In the genomic region with DNA sequence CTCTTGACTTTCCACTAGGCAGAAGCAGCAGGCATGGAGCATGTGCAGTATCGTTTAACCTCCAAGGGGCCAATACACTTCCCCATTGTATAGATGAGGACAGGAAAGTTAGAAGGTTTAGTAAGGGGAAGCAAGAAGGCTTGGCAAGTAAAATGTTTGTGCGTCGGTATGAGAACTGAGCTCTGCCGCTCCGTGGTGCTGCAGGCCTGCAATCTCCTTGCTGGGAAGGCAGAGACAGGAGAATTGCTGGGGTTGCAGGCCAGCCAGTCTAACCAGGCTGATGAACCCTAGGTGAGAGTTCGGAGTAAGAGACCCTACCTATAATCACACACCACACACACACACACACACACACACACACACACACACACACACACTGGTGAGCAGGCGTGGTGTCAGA, we compare ENCODE assay signal across 16 mouse cellular contexts.
DNase-seq lines count a peak whose midpoint lies in the region; ATAC-seq lines count a peak whose summit lies in the region.
"Had no signal": no experiment of that assay in that cellular context is flagged by ENCODE, and none has a peak within 500 bp of the region (broad histone marks: within the 10 kb centered on the region; RNA-seq: fewer than 3 reads in every experiment).

No protein-coding gene starts in this region.

- no peaks in the 10 kb centered on the region for H3K27me3 ChIP-seq in neural tube, embryonic 12.5 days (replicated peaks)
- H3K27me3 ChIP-seq in forebrain, embryonic 13.5 days: no peaks in the 10 kb centered on the region
- no peaks in the 10 kb centered on the region for H3K27me3 ChIP-seq in hindbrain, embryonic 15.5 days
- no peaks in the 10 kb centered on the region for H3K27me3 ChIP-seq in midbrain, embryonic 15.5 days (replicated peaks)

- 0 out of 2 replicates have a peak, but pooled peaks have one; percentile 7 for ATAC-seq in neural tube, embryonic 12.5 days (ENCODE audit: low FRiP score, low read depth)
- peak; percentile 31 for ATAC-seq in forebrain, embryonic 13.5 days
- ATAC-seq in hindbrain, embryonic 15.5 days (ENCODE audit: low FRiP score, low read depth): 0 out of 2 replicates have a peak, but pooled peaks have one; percentile 10
- ATAC-seq in midbrain, embryonic 15.5 days (replicated peaks): peak; percentile 16; the same call in 1 of the 2 replicates

- WGBS in neural tube, embryonic 12.5 days: 67% methylated on average over 7 of the region's 7 CpGs
- 38% methylated on average over 7 of the region's 7 CpGs for WGBS in forebrain, embryonic 13.5 days
- 44% methylated on average over 7 of the region's 7 CpGs for WGBS in hindbrain, embryonic 15.5 days
- 54% methylated on average over 7 of the region's 7 CpGs for WGBS in midbrain, embryonic 15.5 days

- H3K9ac ChIP-seq in neural tube, embryonic 12.5 days: no peak overlapping the region
- no peak overlapping the region for H3K9ac ChIP-seq in forebrain, embryonic 13.5 days
- no peak overlapping the region for H3K9ac ChIP-seq in hindbrain, embryonic 15.5 days
- H3K9ac ChIP-seq in midbrain, embryonic 15.5 days: no peak overlapping the region
- H3K9ac ChIP-seq: lung, embryonic 14.5 days had no signal

- H3K4me1 ChIP-seq in neural tube, embryonic 12.5 days: peaks cover 19% of the 10 kb centered on the region
- H3K4me1 ChIP-seq in forebrain, embryonic 13.5 days: peaks cover 30% of the 10 kb centered on the region
- peaks cover 26% of the 10 kb centered on the region for H3K4me1 ChIP-seq in hindbrain, embryonic 15.5 days (replicated peaks)
- H3K4me1 ChIP-seq in midbrain, embryonic 15.5 days: peaks cover 28% of the 10 kb centered on the region

- H3K4me2 ChIP-seq in neural tube, embryonic 12.5 days (replicated peaks): no peak overlapping the region
- H3K4me2 ChIP-seq in forebrain, embryonic 13.5 days: peak overlapping the region; percentile 48
- no peak overlapping the region for H3K4me2 ChIP-seq in hindbrain, embryonic 15.5 days
- no peak overlapping the region for H3K4me2 ChIP-seq in midbrain, embryonic 15.5 days
- H3K4me2 ChIP-seq: liver, embryonic 11.5 days; lung, embryonic 14.5 days had no signal

- H3K4me3 ChIP-seq in neural tube, embryonic 12.5 days: no peak overlapping the region
- no peak overlapping the region for H3K4me3 ChIP-seq in forebrain, embryonic 13.5 days
- H3K4me3 ChIP-seq in hindbrain, embryonic 15.5 days: no peak overlapping the region
- H3K4me3 ChIP-seq in midbrain, embryonic 15.5 days: no peak overlapping the region
- H3K4me3 ChIP-seq: limb, embryonic 10.5 days had no signal

- H3K27ac ChIP-seq in neural tube, embryonic 12.5 days: no peak overlapping the region
- H3K27ac ChIP-seq in forebrain, embryonic 13.5 days: peak overlapping the region; percentile 95
- peak overlapping the region; percentile 67; the same call in 1 of the 2 replicates for H3K27ac ChIP-seq in hindbrain, embryonic 15.5 days (replicated peaks)
- H3K27ac ChIP-seq in midbrain, embryonic 15.5 days: peak overlapping the region; percentile 79
- H3K27ac ChIP-seq: limb, embryonic 10.5 days had no signal

- intact Hi-C loops in heart, postnatal 25 days (cut with DNase I): no loop called here
- intact Hi-C loops in left cerebral cortex, postnatal 14 days (cut with DNase I): no loop called here

- DNase-seq in neural tube, embryonic 10.5 days (ENCODE audit: extremely low spot score, low spot score): no peak
- DNase-seq in adrenal gland, postnatal 4 days (ENCODE audit: low spot score in 2 of 2): no peak
- DNase-seq in heart, postnatal 25 days (ENCODE audit: low spot score): no peak
- DNase-seq in left cerebral cortex, postnatal 14 days (ENCODE audit: low spot score in 2 of 2): no peak
- DNase-seq: adrenal gland, postnatal 10 days; kidney, adult 18-20 months; kidney, postnatal 4 days; lung, embryonic 14.5 days; lung, postnatal 4 days; spleen, adult 18-20 months had no signal

- H3K9me3 ChIP-seq in neural tube, embryonic 12.5 days: peaks cover 6% of the 10 kb centered on the region; the same call in 1 of the 2 replicates
- peaks cover 5% of the 10 kb centered on the region for H3K9me3 ChIP-seq in forebrain, embryonic 13.5 days (replicated peaks)
- no peaks in the 10 kb centered on the region for H3K9me3 ChIP-seq in hindbrain, embryonic 15.5 days
- H3K9me3 ChIP-seq in midbrain, embryonic 15.5 days: 0 out of 2 replicates have a peak, but pooled peaks cover 4% of the 10 kb centered on the region

- no peaks in the 10 kb centered on the region for H3K36me3 ChIP-seq in neural tube, embryonic 12.5 days
- no peaks in the 10 kb centered on the region for H3K36me3 ChIP-seq in forebrain, embryonic 13.5 days (ENCODE audit: poor library complexity, severe bottlenecking)
- no peaks in the 10 kb centered on the region for H3K36me3 ChIP-seq in hindbrain, embryonic 15.5 days
- H3K36me3 ChIP-seq in midbrain, embryonic 15.5 days (replicated peaks): no peaks in the 10 kb centered on the region
- H3K36me3 ChIP-seq: limb, embryonic 10.5 days had no signal
